Mouse (Mus musculus) forebrain, embryonic 14.5 days (tissue): Measurements from ENCODE around the gene Mrps23. TPM values are rescaled to one million over a fixed set of nuclear protein-coding genes. Genes with fewer than 3 reads are reported as not detected.
A peak's percentile ranks its signal among the peaks of the same experiment; 100 is the strongest.

Source experiments
- ATAC-seq: fragments of 200-750 bp; cut with Nextera tagmentation; 2 replicates; pipeline ENCODE4 v1.8.0; 2017; ENCODE audit warnings: mild to moderate bottlenecking, moderate library complexity
- DNase-seq: peaks from one replicate; pipeline ENCODE4 v3.0.0-alpha.2; 2015; ENCODE audit warnings: low spot score
- H3K27ac ChIP-seq: fragments of 300-500 bp; sonication (generic); 2 replicates; pipeline ENCODE4 v1.5.1; 2014; ENCODE audit warnings: low read depth, mild to moderate bottlenecking, control low read depth, low read length, moderate library complexity
- H3K27me3 ChIP-seq: fragments of 300-500 bp; sonication (generic); replicated peaks from 2 replicates; pipeline ENCODE4 v1.6.1; 2014; ENCODE audit warnings: low read length, control low read depth, mixed read lengths; ENCODE audit not compliant: control insufficient read depth, insufficient read depth
- H3K36me3 ChIP-seq: fragments of 300-500 bp; sonication (generic); 2 replicates; pipeline ENCODE4 v1.6.1; 2014; ENCODE audit warnings: low read length, control low read depth; ENCODE audit not compliant: control insufficient read depth, insufficient read depth
- H3K4me1 ChIP-seq: fragments of 300-500 bp; sonication (generic); 2 replicates; pipeline ENCODE4 v1.6.1; 2014; ENCODE audit warnings: antibody characterized with exemption, low read length, control low read depth; ENCODE audit not compliant: control insufficient read depth, insufficient read depth
- H3K4me2 ChIP-seq: fragments of 300-500 bp; sonication (generic); 2 replicates; pipeline ENCODE4 v1.6.1; 2014; ENCODE audit warnings: mild to moderate bottlenecking, control low read depth, low read length
- H3K4me3 ChIP-seq: fragments of 300-500 bp; sonication (generic); 2 replicates; pipeline ENCODE4 v1.5.1; 2014; ENCODE audit warnings: low read depth, low read length, control low read depth
- H3K9ac ChIP-seq: fragments of 300-500 bp; sonication (generic); 2 replicates; pipeline ENCODE4 v1.6.1; 2014; ENCODE audit warnings: mild to moderate bottlenecking, low read length, control low read depth, moderate library complexity
- H3K9me3 ChIP-seq: fragments of 300-500 bp; sonication (generic); replicated peaks from 2 replicates; pipeline ENCODE4 v1.6.1; 2016; ENCODE audit warnings: low read length, control low read depth, mixed read lengths; ENCODE audit not compliant: control insufficient read depth
- WGBS: fragments of 180-500 bp; shearing (Covaris S2); extraction: QIAGEN DNeasy Blood & Tissue Kit; methylation state at CpG from one replicate; pipeline ENCODE4 v1.1.7; 2014; 5-methylcytosine and 5-hydroxymethylcytosine counted together
- polyA plus RNA-seq: library from polyadenylated mRNA; unstranded; fragments of >200 nt; fragmentation: Nextera tagmentation; extraction: Ambion mirVana; gene quantifications from 2 replicates; pipeline ENCODE4 v1.2.1, GENCODE M21; 2014

Gene Mrps23
- polyA plus RNA-seq, 1 experiment from 2014 or later: 80.8 TPM

DNA sequence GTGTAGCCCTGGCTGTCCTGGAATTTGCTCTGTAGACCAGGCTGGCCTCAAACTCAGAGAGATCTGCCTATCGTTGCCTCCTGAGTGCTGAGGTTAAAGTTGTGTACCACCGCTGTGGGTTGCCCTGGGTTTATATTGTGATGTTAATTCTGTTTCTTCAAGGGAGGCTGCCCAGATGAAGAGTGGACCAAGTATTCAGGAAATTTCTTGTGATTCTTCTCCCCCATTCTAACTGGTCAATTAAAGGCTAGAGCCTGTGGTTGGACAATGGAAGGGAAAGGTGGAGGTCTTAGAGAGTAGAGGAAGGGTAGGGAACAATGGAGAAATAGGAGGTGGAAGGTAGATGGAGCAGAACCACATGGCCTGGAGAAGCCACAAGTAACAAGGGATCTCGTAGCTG lies 33.6 kb upstream of the Mrps23 start:
- no peak overlapping the region for H3K27ac ChIP-seq
- ATAC-seq (no peak), DNase-seq (no peak)
- no peak overlapping the region for H3K9ac ChIP-seq
- H3K27me3 ChIP-seq: no peaks in the 10 kb centered on the region
- H3K4me3 ChIP-seq: no peak overlapping the region
- no peaks in the 10 kb centered on the region for H3K9me3 ChIP-seq
- H3K4me2 ChIP-seq: no peak overlapping the region
- 0 out of 2 replicates have a peak, but pooled peaks cover 6% of the 10 kb centered on the region for H3K36me3 ChIP-seq
- 45% methylated on average over 3 of the region's 3 CpGs for WGBS
- peaks cover 15% of the 10 kb centered on the region for H3K4me1 ChIP-seq

GRCm38 (mm10) chr11:88171876-88172442 lies 32.2 kb upstream of the Mrps23 start:
- ATAC-seq (no peak), DNase-seq (no peak)
- 71% methylated on average over 15 of the region's 15 CpGs for WGBS
- H3K9me3 ChIP-seq: no peaks in the 10 kb centered on the region
- H3K4me2 ChIP-seq: no peak overlapping the region
- H3K36me3 ChIP-seq: peaks cover 8% of the 10 kb centered on the region; the same call in 1 of the 2 replicates
- no peak overlapping the region for H3K4me3 ChIP-seq
- no peak overlapping the region for H3K9ac ChIP-seq
- H3K27me3 ChIP-seq: no peaks in the 10 kb centered on the region
- no peak overlapping the region for H3K27ac ChIP-seq
- H3K4me1 ChIP-seq: peaks cover 11% of the 10 kb centered on the region

GRCm38 (mm10) chr11:88172601-88173325 lies 31.4 kb upstream of the Mrps23 start:
- Histone ChIP-seq H3K36me3 (peaks cover 16% of the 10 kb centered on the region), H3K27me3 (no peaks in the 10 kb centered on the region), H3K4me3 (no peak overlapping the region), H3K4me2 (no peak overlapping the region), H3K4me1 (peaks cover 11% of the 10 kb centered on the region), H3K9me3 (no peaks in the 10 kb centered on the region), H3K9ac (0 out of 2 replicates have a peak overlapping the region, but pooled peaks have one; percentile 17), H3K27ac (no peak overlapping the region)
- 43% methylated on average over 10 of the region's 10 CpGs for WGBS
- DNase-seq: no peak
- peak; percentile 25; the same call in 1 of the 2 replicates for ATAC-seq

DNA sequence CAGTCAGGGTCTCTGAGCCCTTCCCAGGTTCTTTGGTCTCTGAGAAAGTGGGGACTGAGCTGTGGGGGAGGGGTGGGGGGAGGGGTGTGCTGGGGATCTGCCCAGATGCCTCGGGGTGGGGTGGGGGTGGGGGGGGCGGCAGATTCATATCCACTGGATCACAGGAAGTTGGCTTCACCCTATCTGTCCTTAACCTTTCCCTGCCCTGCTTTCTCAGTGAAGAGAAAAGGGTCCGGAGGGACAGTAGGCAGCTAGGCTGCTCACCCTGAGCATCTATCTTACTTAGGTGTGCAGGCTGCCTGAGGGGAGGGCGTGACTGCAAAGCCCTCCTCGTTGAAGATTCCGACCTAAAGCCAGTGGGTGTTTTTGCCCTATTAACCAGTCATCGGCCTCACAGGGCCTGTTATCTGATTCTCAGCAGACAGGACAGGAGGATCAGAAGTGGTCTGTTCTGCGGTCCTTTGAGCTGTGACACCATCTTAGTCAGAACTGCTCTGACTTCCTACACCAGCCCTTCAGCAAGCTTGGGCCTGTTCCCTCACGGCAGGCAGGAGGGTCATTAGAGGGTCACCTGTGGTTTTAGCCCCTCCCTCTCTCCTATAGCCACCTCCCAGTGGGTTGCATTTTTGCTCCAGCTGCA lies 30.7 kb upstream of the Mrps23 start:
- Histone ChIP-seq H3K4me1 (peaks cover 9% of the 10 kb centered on the region), H3K36me3 (peaks cover 23% of the 10 kb centered on the region), H3K27ac (no peak overlapping the region), H3K9me3 (no peaks in the 10 kb centered on the region), H3K4me2 (no peak overlapping the region), H3K27me3 (no peaks in the 10 kb centered on the region), H3K4me3 (no peak overlapping the region), H3K9ac (no peak overlapping the region)
- DNase-seq (no peak), ATAC-seq (0 out of 2 replicates have a peak, but pooled peaks have one; percentile 15)
- 34% methylated on average over 9 of the region's 9 CpGs for WGBS

DNA sequence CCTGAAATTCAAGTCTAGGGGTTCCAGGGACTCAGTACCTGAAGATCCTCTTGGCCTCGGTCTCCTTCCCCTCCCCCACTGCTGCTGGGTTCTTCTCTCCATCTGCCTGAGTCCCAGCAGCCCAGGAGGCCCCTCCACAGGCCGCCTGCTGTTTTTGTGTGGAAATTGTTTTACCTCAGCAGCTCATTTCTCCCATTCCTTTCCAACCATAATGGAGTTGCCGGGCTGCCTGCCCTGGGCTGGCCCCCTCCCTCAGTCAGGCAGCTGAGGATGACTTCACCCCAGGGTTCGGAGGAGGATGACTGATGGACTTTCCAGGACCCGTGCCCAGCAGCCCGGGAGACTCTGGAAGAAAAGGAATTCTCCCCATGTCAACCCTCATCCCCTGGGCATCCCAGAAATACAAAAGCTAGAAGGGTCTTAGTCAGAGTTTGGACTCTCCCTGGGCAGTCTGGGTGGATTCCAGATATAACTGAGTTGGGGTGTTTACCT lies 23.7 kb upstream of the Mrps23 start:
- Histone ChIP-seq H3K4me2 (peak overlapping the region; percentile 9), H3K4me1 (peaks cover 21% of the 10 kb centered on the region), H3K27ac (peak overlapping the region; percentile 58), H3K36me3 (peaks cover 42% of the 10 kb centered on the region), H3K4me3 (no peak overlapping the region), H3K9me3 (no peaks in the 10 kb centered on the region), H3K27me3 (no peaks in the 10 kb centered on the region), H3K9ac (peak overlapping the region; percentile 41; the same call in 1 of the 2 replicates)
- ATAC-seq (peak; percentile 47; the same call in 1 of the 2 replicates), DNase-seq (peak; percentile 61)
- WGBS: 9% methylated on average over 6 of the region's 6 CpGs

- 7% methylated on average over 16 of the region's 16 CpGs for WGBS
- Histone ChIP-seq H3K36me3 (peaks cover 42% of the 10 kb centered on the region), H3K4me1 (peaks cover 21% of the 10 kb centered on the region), H3K4me2 (peak overlapping the region; percentile 18; the same call in 1 of the 2 replicates), H3K4me3 (no peak overlapping the region), H3K27me3 (no peaks in the 10 kb centered on the region), H3K27ac (peak overlapping the region; percentile 58), H3K9ac (peak overlapping the region; percentile 41; the same call in 1 of the 2 replicates), H3K9me3 (no peaks in the 10 kb centered on the region)
- ATAC-seq: peak; percentile 88
- peak; percentile 77 for DNase-seq
Observed at GRCm38 (mm10) chr11:88180959-88181619, 23.1 kb upstream of the Mrps23 start.

- H3K4me2 ChIP-seq: no peak overlapping the region
- H3K4me3 ChIP-seq: no peak overlapping the region
- DNase-seq (no peak), ATAC-seq (no peak)
- no peak overlapping the region for H3K27ac ChIP-seq
- no peaks in the 10 kb centered on the region for H3K27me3 ChIP-seq
- H3K4me1 ChIP-seq: peaks cover 33% of the 10 kb centered on the region
- no peaks in the 10 kb centered on the region for H3K9me3 ChIP-seq
- WGBS: 78% methylated on average over 17 of the region's 17 CpGs
- peaks cover 28% of the 10 kb centered on the region for H3K36me3 ChIP-seq
- H3K9ac ChIP-seq: no peak overlapping the region
Observed at GRCm38 (mm10) chr11:88184632-88185180, 19.5 kb upstream of the Mrps23 start.
